Mouse (Mus musculus) layer of hippocampus, postnatal 36 days (tissue): ENCODE data around the gene H2al1n. TPM values are rescaled to one million over a fixed set of nuclear protein-coding genes. Genes with fewer than 3 reads are reported as not detected.
"Not testable (repeated sequence)": the region's sequence is repeated elsewhere in the genome, so short reads cannot be mapped to it uniquely, and the experiment has no call there.

ENCODE experiments used
- DNase-seq, 2 experiments: peaks; one replicate each; pipeline ENCODE4 v3.0.0; 2022
- total RNA-seq, 2 experiments: library from RNA; stranded (reverse); gene quantifications; 2 replicates each; pipeline ENCODE4 v1.2.3; 2021

The H2al1n gene
- total RNA-seq: not detected

DNA sequence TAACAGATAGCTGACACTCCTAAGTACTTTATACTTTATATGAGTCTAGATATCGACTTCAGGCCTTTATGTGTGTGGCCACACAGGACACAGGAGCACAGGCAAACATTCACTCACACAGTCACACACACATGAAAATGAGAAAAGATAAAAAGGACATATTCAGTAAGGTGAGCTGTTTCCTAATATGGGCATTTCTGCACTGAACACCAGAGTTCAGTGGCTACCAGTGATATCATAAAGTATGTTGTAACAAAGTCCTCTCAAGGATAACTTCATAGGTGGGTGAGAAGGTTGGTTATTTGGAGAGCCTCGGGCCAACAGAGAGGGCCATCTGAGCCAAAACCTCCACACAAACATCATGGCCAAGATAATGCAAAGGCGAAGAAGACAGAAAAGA, at the start of gene H2al1n:
Gene H2al1n, plus strand, starts transcription at position 301 of the 400 bp plus-strand sequence.
- DNase-seq: not testable (repeated sequence)

DNA sequence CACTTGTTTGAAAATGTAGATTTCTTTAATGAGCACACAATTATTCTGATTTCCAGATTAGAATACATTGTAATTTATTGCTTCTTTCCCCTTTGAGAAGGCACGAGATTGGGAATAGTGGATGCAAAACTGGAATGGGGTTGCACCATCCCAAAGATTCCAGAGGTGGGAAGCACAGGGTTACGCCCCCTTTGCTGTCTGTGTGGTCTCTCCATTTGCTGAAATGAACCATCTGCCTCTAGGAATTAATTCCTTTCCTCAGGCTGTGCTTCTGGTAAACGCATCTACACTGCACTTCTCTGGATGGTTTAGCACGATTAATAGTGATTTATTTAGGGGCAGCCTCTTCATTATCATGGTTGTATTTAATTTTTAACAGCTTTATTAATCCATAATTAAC, 11.7 kb upstream of the H2al1n start:
- no peak for DNase-seq

DNA sequence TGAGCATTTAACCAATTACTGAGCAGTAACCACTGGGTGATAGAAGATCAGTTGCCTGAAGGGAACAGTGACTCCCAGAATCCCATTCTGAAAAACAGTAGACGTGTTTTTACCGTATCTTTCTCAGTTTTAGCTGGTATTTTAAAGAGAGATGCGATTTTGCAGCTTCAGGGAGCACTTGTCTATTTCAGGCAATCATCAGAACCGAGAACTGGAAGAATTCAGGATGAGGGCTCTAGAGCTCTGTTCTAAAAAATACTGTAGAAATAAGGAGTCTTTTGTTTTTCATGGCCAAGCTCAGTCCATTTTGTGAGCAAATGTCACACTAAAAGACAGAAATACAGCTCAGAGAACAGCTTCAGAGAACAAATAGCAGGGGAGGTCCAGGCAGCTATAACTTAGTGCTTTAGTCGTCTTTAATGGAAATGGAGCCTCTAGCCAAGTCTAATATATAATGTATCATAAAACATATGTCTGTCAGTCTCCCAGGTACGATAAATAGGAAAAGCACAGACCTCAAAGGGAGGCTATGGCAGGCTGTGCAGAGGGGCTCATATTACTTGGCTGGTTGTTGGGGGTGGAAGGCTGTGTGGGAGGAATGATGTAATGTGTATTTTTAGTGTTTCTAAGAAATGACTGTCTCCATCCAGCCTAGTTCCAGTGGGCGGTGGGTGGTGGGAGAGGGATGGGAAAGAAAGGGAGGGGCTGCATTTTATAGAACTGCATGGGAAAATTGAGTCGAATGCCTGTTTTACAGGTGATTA, 4.7 kb upstream of the H2al1n start:
- DNase-seq: no peak

DNA sequence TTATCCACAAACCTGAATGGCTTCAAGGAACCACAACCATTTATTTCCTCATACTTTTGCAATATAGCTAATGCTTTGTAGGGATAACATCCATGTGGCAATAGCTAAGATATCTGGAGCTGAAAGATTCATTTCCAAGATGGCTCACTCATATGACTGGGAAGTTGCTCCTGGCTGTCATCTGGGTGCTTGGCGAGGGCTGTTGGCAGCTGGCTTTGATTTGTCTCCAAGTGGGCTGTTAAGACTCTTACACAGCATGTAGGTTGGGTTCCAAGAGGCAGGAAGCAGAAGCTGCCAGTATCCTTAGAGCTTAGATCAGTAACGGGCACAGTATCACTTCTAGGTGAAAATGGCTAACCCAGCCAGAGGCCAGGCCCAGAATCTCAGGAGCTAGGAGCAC, 18.3 kb downstream of the H2al1n start:
- DNase-seq: no peak

DNA sequence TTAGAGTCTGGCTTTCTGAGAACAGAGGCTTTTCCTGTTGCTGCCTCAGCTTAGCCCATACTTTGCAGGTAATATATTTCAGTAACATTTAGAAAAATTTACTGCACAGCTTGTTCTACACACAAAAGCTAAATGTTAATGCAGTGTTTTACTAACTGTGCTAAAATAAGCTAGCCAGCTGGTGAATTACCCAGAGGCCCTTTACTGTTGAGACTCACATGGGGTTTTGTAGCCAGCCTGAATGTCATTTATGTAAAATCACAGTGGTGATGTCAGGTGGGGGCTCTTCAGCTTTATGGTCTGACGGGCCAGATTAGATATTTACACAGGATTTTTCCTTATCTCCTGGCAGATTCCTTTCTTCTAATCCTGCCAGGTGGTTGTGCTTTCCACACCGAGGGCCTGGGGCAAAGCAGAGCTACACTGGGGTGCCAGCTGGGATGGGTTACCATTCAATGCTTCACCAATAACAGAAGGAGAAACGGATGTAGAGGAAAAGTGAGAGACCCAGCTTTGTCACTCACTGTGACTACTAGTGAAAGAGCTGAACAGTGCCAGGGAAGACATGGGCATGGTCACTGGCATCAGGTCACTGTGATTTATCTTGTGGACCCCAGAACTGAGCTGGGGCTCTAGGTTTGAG, 48.8 kb downstream of the H2al1n start:
- no peak for DNase-seq
